Comparison of ENCODE assay signal across 8 mouse cellular contexts in the genomic region with DNA sequence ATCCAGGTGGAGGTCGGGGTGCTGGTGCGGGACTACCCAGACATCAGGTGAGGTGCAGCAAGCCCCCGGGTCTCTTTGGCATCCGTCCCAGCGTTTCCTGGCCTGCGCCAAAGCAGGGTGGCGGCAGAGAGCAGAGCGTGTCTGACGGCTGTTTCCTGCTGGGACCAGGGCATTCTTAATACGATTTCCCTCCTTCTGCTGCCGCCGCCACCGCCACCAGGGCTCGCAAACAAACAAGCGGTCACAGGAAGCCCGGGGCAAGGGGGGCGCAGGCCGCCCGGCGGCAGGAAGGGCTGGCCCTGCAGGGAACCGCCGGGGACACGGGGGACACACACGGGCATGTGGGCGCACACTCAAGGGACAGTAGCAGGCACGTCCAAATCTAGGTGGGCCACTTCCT. TPM values are rescaled to one million over a fixed set of nuclear protein-coding genes. Genes with fewer than 3 reads are reported as not detected.
A peak's percentile ranks its signal among the peaks of the same experiment; 100 is the strongest.
DNase-seq lines count a peak whose midpoint lies in the region; ATAC-seq and TF ChIP-seq lines count a peak whose summit lies in the region.

No protein-coding gene starts in this region.

- H3K27ac ChIP-seq in thymus, adult 2 months (ENCODE audit: control insufficient read depth, insufficient read depth, low read length) = no peak overlapping the region
- peak overlapping the region; percentile 32 for H3K27ac ChIP-seq in heart, adult 2 months
- no peak overlapping the region for H3K27ac ChIP-seq in liver, postnatal 0 days (ENCODE audit: low read depth)
- H3K27ac ChIP-seq in neural tube, embryonic 12.5 days = no peak overlapping the region

- peak overlapping the region; percentile 40; the same call in 1 of the 2 replicates for H3K9ac ChIP-seq in heart, adult 2 months (ENCODE audit: low read depth, low read length)
- no peak overlapping the region for H3K9ac ChIP-seq in liver, postnatal 0 days (replicated peaks)
- H3K9ac ChIP-seq in neural tube, embryonic 12.5 days = peak overlapping the region; percentile 46

- no peak for TF ChIP-seq EP300 in heart, adult 2 months (IDR thresholded peaks at IDR 0.05; ENCODE audit: insufficient read depth, low read depth, low read length)
- TF ChIP-seq EP300 in liver, postnatal 0 days (IDR thresholded peaks at IDR 0.05; ENCODE audit: low read depth) = no peak

- H3K4me1 ChIP-seq in thymus, adult 2 months (replicated peaks; ENCODE audit: control insufficient read depth, insufficient read depth, low read length) = no peaks in the 10 kb centered on the region; the same call in 1 of the 2 replicates
- H3K4me1 ChIP-seq in heart, adult 2 months (ENCODE audit: control insufficient read depth, insufficient read depth, low read length) = peaks cover 2% of the 10 kb centered on the region; the same call in 1 of the 2 replicates
- H3K4me1 ChIP-seq in liver, postnatal 0 days (ENCODE audit: insufficient read depth) = peaks cover 8% of the 10 kb centered on the region
- H3K4me1 ChIP-seq in neural tube, embryonic 12.5 days = peaks cover 12% of the 10 kb centered on the region

- H3K4me3 ChIP-seq in thymus, adult 2 months (ENCODE audit: control insufficient read depth, insufficient read depth, low read length) = no peak overlapping the region
- peak overlapping the region; percentile 15; the same call in 1 of the 2 replicates for H3K4me3 ChIP-seq in heart, adult 2 months
- H3K4me3 ChIP-seq in liver, postnatal 0 days (ENCODE audit: low read depth, low read length) = no peak overlapping the region
- 0 out of 2 replicates have a peak overlapping the region, but pooled peaks have one; percentile 15 for H3K4me3 ChIP-seq in neural tube, embryonic 12.5 days

- H3K4me2 ChIP-seq in liver, postnatal 0 days (ENCODE audit: low read depth, low read length) = peak overlapping the region; percentile 54
- peak overlapping the region; percentile 54 for H3K4me2 ChIP-seq in neural tube, embryonic 12.5 days (replicated peaks)

- TF ChIP-seq CTCF in thymus, adult 2 months (IDR thresholded peaks at IDR 0.05; ENCODE audit: borderline replicate concordance, control insufficient read depth, extremely low read depth, insufficient read depth, low read length, poor library complexity) = no peak
- peak; percentile 55 for TF ChIP-seq CTCF in heart, adult 2 months (IDR thresholded peaks at IDR 0.05)
- TF ChIP-seq CTCF in liver, postnatal 0 days (IDR thresholded peaks at IDR 0.05; ENCODE audit: low read depth) = peak; percentile 47

- 2% methylated on average over 26 of the region's 26 CpGs for WGBS in thymus, adult 2 months
- WGBS in heart, adult 2 months = 5% methylated on average over 26 of the region's 26 CpGs
- WGBS in liver, postnatal 0 days (ENCODE audit: insufficient replicate concordance) = 5% methylated on average over 26 of the region's 26 CpGs
- 4% methylated on average over 26 of the region's 26 CpGs for WGBS in neural tube, embryonic 12.5 days

- no peaks in the 10 kb centered on the region for H3K36me3 ChIP-seq in thymus, adult 2 months (ENCODE audit: control insufficient read depth, insufficient read depth, low read length)
- no peaks in the 10 kb centered on the region for H3K36me3 ChIP-seq in heart, adult 2 months (ENCODE audit: control insufficient read depth, insufficient read depth, low read length)
- no peaks in the 10 kb centered on the region for H3K36me3 ChIP-seq in liver, postnatal 0 days (replicated peaks; ENCODE audit: insufficient read depth, low read length)
- no peaks in the 10 kb centered on the region for H3K36me3 ChIP-seq in neural tube, embryonic 12.5 days

- no peak for TF ChIP-seq POLR2A in thymus, adult 2 months (IDR thresholded peaks at IDR 0.05; ENCODE audit: control insufficient read depth, extremely low read depth, insufficient read depth, low read length, poor library complexity)
- no peak for TF ChIP-seq POLR2A in heart, adult 2 months (IDR thresholded peaks at IDR 0.05; ENCODE audit: insufficient read depth, low read depth, low read length)

- H3K9me3 ChIP-seq in liver, postnatal 0 days (ENCODE audit: low read length) = no peaks in the 10 kb centered on the region
- no peaks in the 10 kb centered on the region for H3K9me3 ChIP-seq in neural tube, embryonic 12.5 days

- peak; percentile 38; the same call in 1 of the 2 replicates for ATAC-seq in liver, postnatal 0 days
- no peak for ATAC-seq in neural tube, embryonic 12.5 days (ENCODE audit: low FRiP score, low read depth)

- intact Hi-C loops in heart, adult 2 months (cut with DNase I) = no loop called here
- intact Hi-C loops in left cerebral cortex, postnatal 25 days (cut with DNase I) = no loop called here

- H3K27me3 ChIP-seq in thymus, adult 2 months (ENCODE audit: control insufficient read depth, insufficient read depth, low read length) = no peaks in the 10 kb centered on the region
- no peaks in the 10 kb centered on the region; the same call in 1 of the 2 replicates for H3K27me3 ChIP-seq in heart, adult 2 months (ENCODE audit: control insufficient read depth, insufficient read depth, low read length)
- H3K27me3 ChIP-seq in liver, postnatal 0 days (ENCODE audit: insufficient read depth, low read length) = peaks cover 22% of the 10 kb centered on the region; the same call in 1 of the 2 replicates
- H3K27me3 ChIP-seq in neural tube, embryonic 12.5 days (replicated peaks) = peaks cover 58% of the 10 kb centered on the region

- DNase-seq in thymus, postnatal 14 days = peak; percentile 23
- no peak for DNase-seq in thymus, adult 2 months
- peak; percentile 61 to 63 for DNase-seq in heart, adult 2 months
- peak; percentile 82 for DNase-seq in kidney, adult 11 months
- peak; percentile 49 for DNase-seq in liver, postnatal 0 days
- DNase-seq in cerebellum, adult 9-10 months = no peak
- DNase-seq in left cerebral cortex, postnatal 25 days (ENCODE audit: low spot score in 2 of 2) = no peak

- H3K79me2 ChIP-seq in heart, adult 2 months (replicated peaks; ENCODE audit: control insufficient read depth, insufficient read depth, low read length) = no peaks in the 10 kb centered on the region

RNA-seq across cellular contexts. Expression of a gene that starts 16.4 kb away (rescaled TPM):
- 13.2 and 15.5 TPM in 2 replicates for polyA plus RNA-seq in thymus, adult 2 months (2012; rRNA removed)
- 1 to 10 TPM; 2.2 to 2.5 TPM for total RNA-seq in heart, adult 2 months (2021)
- 3.9 and 5.4 TPM in 2 replicates for polyA plus RNA-seq in heart, adult 2 months (2012; rRNA removed)
- 0.94 and 1.1 TPM in 2 replicates for polyA plus RNA-seq in liver, postnatal 0 days (2015; fragmentation: Nextera tagmentation; extraction: Ambion mirVana)
- 4.6 and 5.7 TPM in 2 replicates for polyA plus RNA-seq in neural tube, embryonic 12.5 days (2016; fragmentation: Nextera tagmentation; extraction: Ambion mirVana)
- total RNA-seq in left cerebral cortex, postnatal 25 days (2021) = 1 to 10 TPM; 6.7 to 7.4 TPM

RNA-seq across cellular contexts. Expression of a gene that starts 16.5 kb away (rescaled TPM):
- 86.7 and 90.2 TPM in 2 replicates for polyA plus RNA-seq in thymus, adult 2 months (2012; rRNA removed)
- 10 to 100 TPM; 32.2 to 33.5 TPM for total RNA-seq in heart, adult 2 months (2021)
- polyA plus RNA-seq in heart, adult 2 months (2012; rRNA removed) = 32.9 and 45.0 TPM in 2 replicates
- polyA plus RNA-seq in liver, postnatal 0 days (2015; fragmentation: Nextera tagmentation; extraction: Ambion mirVana) = 51.6 and 52.5 TPM in 2 replicates
- polyA plus RNA-seq in neural tube, embryonic 12.5 days (2016; fragmentation: Nextera tagmentation; extraction: Ambion mirVana) = 50.6 and 51.0 TPM in 2 replicates
- total RNA-seq in left cerebral cortex, postnatal 25 days (2021) = 10 to 100 TPM; 18.4 to 18.8 TPM

RNA-seq across cellular contexts. Expression of a gene that starts 25.9 kb away (rescaled TPM):
- 1.1 and 1.2 TPM in 2 replicates for polyA plus RNA-seq in thymus, adult 2 months (2012; rRNA removed)
- not detected for total RNA-seq in heart, adult 2 months (2021)
- 0.06 TPM in 1 of 2 replicates, not detected in the other for polyA plus RNA-seq in heart, adult 2 months (2012; rRNA removed)
- not detected in 2 replicates for polyA plus RNA-seq in liver, postnatal 0 days (2015; fragmentation: Nextera tagmentation; extraction: Ambion mirVana)
- 0.11 and 0.19 TPM in 2 replicates for polyA plus RNA-seq in neural tube, embryonic 12.5 days (2016; fragmentation: Nextera tagmentation; extraction: Ambion mirVana)
- under 1 TPM; 0.64 to 0.87 TPM for total RNA-seq in left cerebral cortex, postnatal 25 days (2021)

RNA-seq across cellular contexts. Expression of a gene that starts 28.6 kb away (rescaled TPM):
- polyA plus RNA-seq in thymus, adult 2 months (2012; rRNA removed) = 0.94 and 1.0 TPM in 2 replicates
- total RNA-seq in heart, adult 2 months (2021) = 1 to 10 TPM in 1 of 2 experiments, under 1 TPM in 1; 0.80 to 1.2 TPM
- polyA plus RNA-seq in heart, adult 2 months (2012; rRNA removed) = 1.5 and 1.7 TPM in 2 replicates
- 1.1 and 1.7 TPM in 2 replicates for polyA plus RNA-seq in liver, postnatal 0 days (2015; fragmentation: Nextera tagmentation; extraction: Ambion mirVana)
- 1.2 and 1.6 TPM in 2 replicates for polyA plus RNA-seq in neural tube, embryonic 12.5 days (2016; fragmentation: Nextera tagmentation; extraction: Ambion mirVana)
- under 1 TPM; 0.18 to 0.64 TPM for total RNA-seq in left cerebral cortex, postnatal 25 days (2021)

RNA-seq across cellular contexts. Expression of a gene that starts 33.1 kb away (rescaled TPM):
- 36.3 and 48.8 TPM in 2 replicates for polyA plus RNA-seq in thymus, adult 2 months (2012; rRNA removed)
- 10 to 100 TPM; 22.4 to 27.2 TPM for total RNA-seq in heart, adult 2 months (2021)
- polyA plus RNA-seq in heart, adult 2 months (2012; rRNA removed) = 11.1 and 11.8 TPM in 2 replicates
- 1.8 and 2.0 TPM in 2 replicates for polyA plus RNA-seq in liver, postnatal 0 days (2015; fragmentation: Nextera tagmentation; extraction: Ambion mirVana)
- polyA plus RNA-seq in neural tube, embryonic 12.5 days (2016; fragmentation: Nextera tagmentation; extraction: Ambion mirVana) = 19.9 and 21.7 TPM in 2 replicates
- 10 to 100 TPM; 76.2 to 78.6 TPM for total RNA-seq in left cerebral cortex, postnatal 25 days (2021)

Comparison
In these comparisons a context has a peak if more than half of its experiments do, and no peak if none do; other contexts are left out.
1. DNase-seq: peak in thymus, postnatal 14 days (single experiment), heart, adult 2 months (2 of 2), kidney, adult 11 months (single experiment) and liver, postnatal 0 days (single experiment); none in thymus, adult 2 months (single experiment), cerebellum, adult 9-10 months (single experiment) and left cerebral cortex, postnatal 25 days (0 of 2).
2. H3K4me3 ChIP-seq: peak in heart, adult 2 months (single experiment) and neural tube, embryonic 12.5 days (single experiment); none in thymus, adult 2 months (single experiment) and liver, postnatal 0 days (single experiment).